Mouse (Mus musculus) kidney, embryonic 15.5 days (tissue): ENCODE measurements around the gene Mdga2. TPM values are rescaled to one million over a fixed set of nuclear protein-coding genes. Genes with fewer than 3 reads are reported as not detected.

Experiments used
- ATAC-seq: fragments of 200-750 bp; cut with Nextera tagmentation; replicated peaks from 2 replicates; pipeline ENCODE4 v1.8.0; 2017; ENCODE audit warnings: moderate TSS enrichment; ENCODE audit not compliant: low FRiP score
- H3K27ac ChIP-seq: fragments of 300-500 bp; sonication (generic); 2 replicates; pipeline ENCODE4 v1.5.1; 2015; ENCODE audit warnings: mild to moderate bottlenecking, inconsistent platforms
- H3K27me3 ChIP-seq: fragments of 300-500 bp; sonication (generic); 2 replicates; pipeline ENCODE4 v1.6.1; 2015; ENCODE audit warnings: inconsistent platforms
- H3K36me3 ChIP-seq: fragments of 300-500 bp; sonication (generic); 2 replicates; pipeline ENCODE4 v1.6.1; 2015; ENCODE audit warnings: inconsistent platforms
- H3K4me1 ChIP-seq: fragments of 300-500 bp; sonication (generic); 2 replicates; pipeline ENCODE4 v1.6.1; 2015; ENCODE audit warnings: inconsistent platforms
- H3K4me2 ChIP-seq: fragments of 300-500 bp; sonication (generic); 2 replicates; pipeline ENCODE4 v1.6.1; 2015; ENCODE audit warnings: moderate library complexity, mild to moderate bottlenecking, inconsistent platforms
- H3K4me3 ChIP-seq: fragments of 300-500 bp; sonication (generic); replicated peaks from 2 replicates; pipeline ENCODE4 v1.5.1; 2015; ENCODE audit warnings: mild to moderate bottlenecking, inconsistent platforms
- H3K9ac ChIP-seq: fragments of 300-500 bp; sonication (generic); 2 replicates; pipeline ENCODE4 v1.6.1; 2015; ENCODE audit warnings: mild to moderate bottlenecking, inconsistent platforms
- H3K9me3 ChIP-seq: fragments of 300-500 bp; sonication (generic); replicated peaks from 2 replicates; pipeline ENCODE4 v1.6.1; 2016; ENCODE audit warnings: inconsistent platforms
- WGBS: fragments of 180-500 bp; shearing (Covaris S2); methylation state at CpG from one replicate; pipeline ENCODE4 v1.1.7; 2015; ENCODE audit warnings: mixed read lengths; 5-methylcytosine and 5-hydroxymethylcytosine counted together
- polyA plus RNA-seq: library from polyadenylated mRNA; unstranded; fragments of >200 nt; fragmentation: Nextera tagmentation; extraction: Ambion mirVana; gene quantifications from 2 replicates; pipeline ENCODE4 v1.2.1, GENCODE M21; 2015

Mdga2 gene
- polyA plus RNA-seq, 1 experiment from 2014 or later = 2.8 TPM

DNA sequence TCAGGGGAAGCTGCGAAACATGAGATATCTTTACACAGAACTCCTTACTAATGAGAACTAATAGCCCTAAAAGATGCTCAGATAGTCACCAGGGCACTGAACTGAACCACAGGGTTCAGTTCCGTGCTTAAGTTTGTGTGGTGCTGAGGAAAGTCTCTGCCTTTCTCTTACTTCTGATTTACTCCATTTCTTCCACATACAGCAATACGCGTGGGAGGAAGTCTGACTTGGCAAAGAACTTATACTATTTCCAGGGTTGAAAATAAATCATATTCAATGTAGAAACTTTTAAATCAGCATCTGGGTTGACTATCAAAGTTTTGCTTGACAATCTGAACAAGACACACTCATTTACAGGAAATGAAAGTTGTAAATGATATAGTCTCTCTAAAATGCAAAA is 180.5 kb downstream of the Mdga2 start:
- Histone ChIP-seq H3K9ac (no peak overlapping the region), H3K4me1 (no peaks in the 10 kb centered on the region), H3K4me2 (no peak overlapping the region), H3K9me3 (no peaks in the 10 kb centered on the region), H3K4me3 (no peak overlapping the region), H3K27ac (no peak overlapping the region), H3K36me3 (no peaks in the 10 kb centered on the region), H3K27me3 (no peaks in the 10 kb centered on the region)
- 51% methylated on average over 4 of the region's 4 CpGs for WGBS
- no peak for ATAC-seq

DNA sequence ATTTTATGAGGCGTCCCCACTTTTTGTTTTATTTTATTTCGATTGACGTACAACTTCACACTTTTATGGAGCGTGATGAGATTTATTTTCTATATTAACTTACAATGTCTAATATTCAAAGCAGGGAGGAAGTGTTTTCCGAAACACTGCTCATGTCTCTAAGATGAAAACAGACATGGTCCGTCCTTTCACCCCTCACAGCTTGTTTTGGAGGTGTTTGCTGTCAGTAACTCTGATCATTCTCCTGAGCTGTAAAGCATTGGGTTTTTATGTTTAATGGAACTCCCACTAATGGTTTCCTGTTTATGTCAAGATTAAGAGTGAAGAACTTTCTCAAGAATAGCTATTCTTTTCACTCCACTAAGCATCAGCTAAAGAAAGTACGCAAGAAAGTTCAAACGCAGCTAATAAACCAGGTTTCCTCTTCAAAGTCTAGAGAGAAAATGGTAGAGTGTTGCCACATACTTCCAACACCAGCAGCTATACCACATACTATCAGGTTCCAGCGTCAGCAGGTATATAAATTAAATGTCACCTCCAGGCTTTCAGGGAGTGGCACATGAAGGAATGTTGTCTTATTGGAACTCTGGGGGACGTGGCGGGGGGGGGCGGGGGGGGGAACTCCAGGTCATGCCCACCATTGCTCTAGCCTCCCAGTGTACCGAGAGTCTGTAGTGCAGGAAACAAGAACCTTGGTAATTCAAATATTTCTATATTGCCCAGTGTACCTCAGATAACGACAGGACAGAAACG is 186.7 kb downstream of the Mdga2 start:
- no peaks in the 10 kb centered on the region for H3K9me3 ChIP-seq
- no peak overlapping the region for H3K4me2 ChIP-seq
- 41% methylated on average over 15 of the region's 15 CpGs for WGBS
- no peaks in the 10 kb centered on the region for H3K36me3 ChIP-seq
- no peaks in the 10 kb centered on the region for H3K27me3 ChIP-seq
- no peak overlapping the region for H3K9ac ChIP-seq
- no peak overlapping the region for H3K27ac ChIP-seq
- ATAC-seq = peak; percentile 82
- no peak overlapping the region for H3K4me3 ChIP-seq
- no peaks in the 10 kb centered on the region for H3K4me1 ChIP-seq

- H3K4me2 ChIP-seq = no peak overlapping the region
- H3K9me3 ChIP-seq = no peaks in the 10 kb centered on the region
- H3K27ac ChIP-seq = no peak overlapping the region
- H3K9ac ChIP-seq = no peak overlapping the region
- 95% methylated on average over 3 of the region's 3 CpGs for WGBS
- H3K4me1 ChIP-seq = no peaks in the 10 kb centered on the region
- H3K27me3 ChIP-seq = no peaks in the 10 kb centered on the region
- no peaks in the 10 kb centered on the region for H3K36me3 ChIP-seq
- ATAC-seq = no peak
- H3K4me3 ChIP-seq = no peak overlapping the region
These were observed 205.2 kb downstream of the Mdga2 start for GRCm38 (mm10) chr12:67017192-67017591.

DNA sequence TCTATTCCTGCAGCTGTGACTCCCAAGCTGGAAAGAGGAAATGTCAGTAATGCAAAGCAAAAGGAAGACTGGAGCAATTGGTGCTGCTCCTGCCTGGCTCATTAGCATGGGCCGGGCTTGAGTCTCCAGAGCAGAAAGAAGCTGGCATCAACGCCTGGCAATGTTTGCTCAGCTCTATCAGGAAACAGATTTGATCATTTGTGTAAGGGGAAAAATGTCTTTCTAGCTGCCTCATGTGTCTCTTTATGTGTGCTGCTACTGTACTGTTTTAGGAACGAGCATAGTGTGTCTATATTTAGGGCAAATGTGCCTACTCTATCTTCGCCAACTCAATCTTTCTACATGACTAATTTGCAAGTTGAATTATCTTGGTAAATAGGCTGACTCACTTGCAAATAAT is 211.0 kb downstream of the Mdga2 start:
- 70% methylated on average over 4 of the region's 4 CpGs for WGBS
- no peak overlapping the region for H3K9ac ChIP-seq

DNA sequence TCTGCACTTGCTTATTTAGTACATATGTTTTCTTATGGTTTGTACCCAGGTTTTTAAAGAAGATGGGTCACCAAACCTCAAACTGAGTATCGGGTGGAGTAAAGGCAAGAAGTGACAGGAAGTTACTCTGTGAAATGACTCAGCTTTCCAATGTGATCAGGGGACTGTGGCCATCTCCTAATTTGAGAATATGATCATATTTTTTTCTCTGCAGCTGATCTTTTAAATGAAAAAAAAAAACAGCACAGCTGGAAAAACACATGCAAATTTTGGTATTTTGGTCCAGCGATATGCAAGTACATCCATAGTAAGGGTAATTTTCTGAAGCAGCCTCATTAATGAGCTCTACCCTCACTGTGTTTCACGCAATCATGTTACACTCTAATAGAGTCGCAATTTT is 212.0 kb downstream of the Mdga2 start:
- Histone ChIP-seq H3K36me3 (no peaks in the 10 kb centered on the region), H3K9ac (no peak overlapping the region), H3K4me1 (no peaks in the 10 kb centered on the region), H3K9me3 (no peaks in the 10 kb centered on the region), H3K27me3 (no peaks in the 10 kb centered on the region), H3K4me3 (no peak overlapping the region), H3K4me2 (no peak overlapping the region), H3K27ac (no peak overlapping the region)
- WGBS = 91% methylated on average over 4 of the region's 4 CpGs
- ATAC-seq = no peak

More for the DNA sequence above, 211.0 kb downstream of the Mdga2 start:
- no peak for ATAC-seq
- H3K4me2 ChIP-seq = no peak overlapping the region
- no peak overlapping the region for H3K27ac ChIP-seq
- H3K4me3 ChIP-seq = no peak overlapping the region
- H3K36me3 ChIP-seq = no peaks in the 10 kb centered on the region
- H3K27me3 ChIP-seq = no peaks in the 10 kb centered on the region
- H3K4me1 ChIP-seq = no peaks in the 10 kb centered on the region
- no peaks in the 10 kb centered on the region for H3K9me3 ChIP-seq

DNA sequence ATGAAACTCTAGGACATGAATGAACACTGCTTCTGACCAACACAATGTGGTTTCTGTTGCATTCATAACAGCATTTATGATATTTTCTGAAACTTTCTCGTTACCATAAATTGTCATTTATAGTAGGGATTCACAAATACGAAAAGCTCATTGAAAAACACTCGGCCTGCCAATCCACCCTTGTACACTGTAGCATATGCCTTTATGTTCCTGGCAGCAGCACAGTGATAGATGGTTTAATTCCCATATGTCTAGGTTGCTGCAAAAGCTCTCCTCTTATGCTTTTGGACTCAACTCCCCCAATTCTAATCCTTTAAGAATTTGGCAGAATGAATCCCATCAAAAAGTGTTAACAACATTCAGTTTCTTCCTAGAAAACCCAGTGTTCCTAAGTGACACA is 213.2 kb downstream of the Mdga2 start:
- H3K4me1 ChIP-seq = no peaks in the 10 kb centered on the region
- no peaks in the 10 kb centered on the region for H3K36me3 ChIP-seq
- no peak overlapping the region for H3K27ac ChIP-seq
- H3K27me3 ChIP-seq = no peaks in the 10 kb centered on the region
- WGBS = 84% methylated on average over 3 of the region's 3 CpGs
- no peak for ATAC-seq
- no peaks in the 10 kb centered on the region for H3K9me3 ChIP-seq
- H3K4me2 ChIP-seq = no peak overlapping the region
- H3K9ac ChIP-seq = no peak overlapping the region
- no peak overlapping the region for H3K4me3 ChIP-seq

- Histone ChIP-seq H3K4me1 (no peaks in the 10 kb centered on the region), H3K27ac (no peak overlapping the region), H3K9me3 (no peaks in the 10 kb centered on the region), H3K36me3 (no peaks in the 10 kb centered on the region), H3K9ac (no peak overlapping the region), H3K4me2 (no peak overlapping the region), H3K4me3 (no peak overlapping the region), H3K27me3 (no peaks in the 10 kb centered on the region)
- no peak for ATAC-seq
- WGBS = 74% methylated on average over 3 of the region's 3 CpGs
These were observed 268.2 kb downstream of the Mdga2 start for GRCm38 (mm10) chr12:66954129-66954528.

- H3K4me1 ChIP-seq = no peaks in the 10 kb centered on the region
- no peak overlapping the region for H3K9ac ChIP-seq
- H3K36me3 ChIP-seq = no peaks in the 10 kb centered on the region
- no peaks in the 10 kb centered on the region for H3K9me3 ChIP-seq
- no peak for ATAC-seq
- no peak overlapping the region for H3K4me2 ChIP-seq
- H3K27me3 ChIP-seq = no peaks in the 10 kb centered on the region
- no peak overlapping the region for H3K27ac ChIP-seq
- WGBS = 91% methylated on average over 5 of the region's 5 CpGs
- no peak overlapping the region for H3K4me3 ChIP-seq
These were observed 306.6 kb downstream of the Mdga2 start for GRCm38 (mm10) chr12:66915741-66916140.

DNA sequence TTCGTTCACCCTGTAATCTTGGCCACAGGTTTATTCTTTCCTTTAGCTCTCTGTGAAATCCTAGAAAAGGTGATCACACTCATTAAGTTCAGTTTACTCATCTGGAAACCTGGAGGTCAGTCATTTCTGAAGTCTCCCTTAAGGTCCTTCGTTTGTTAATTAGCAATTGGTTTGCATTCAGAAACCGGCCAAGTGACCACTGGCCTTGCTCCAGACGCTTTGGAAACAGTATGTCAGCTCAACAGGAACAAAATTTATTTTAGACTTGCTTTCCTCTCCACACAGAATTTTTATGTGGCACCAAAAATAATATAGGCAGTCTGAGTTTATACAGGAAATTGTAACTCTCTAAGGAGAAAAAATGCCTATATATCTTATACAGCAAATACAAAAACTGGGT is 323.0 kb downstream of the Mdga2 start:
- Histone ChIP-seq H3K4me3 (no peak overlapping the region), H3K9ac (no peak overlapping the region), H3K27ac (no peak overlapping the region), H3K4me2 (no peak overlapping the region), H3K4me1 (no peaks in the 10 kb centered on the region), H3K9me3 (no peaks in the 10 kb centered on the region), H3K36me3 (no peaks in the 10 kb centered on the region), H3K27me3 (no peaks in the 10 kb centered on the region)
- ATAC-seq = no peak
- 35% methylated on average over 4 of the region's 4 CpGs for WGBS

DNA sequence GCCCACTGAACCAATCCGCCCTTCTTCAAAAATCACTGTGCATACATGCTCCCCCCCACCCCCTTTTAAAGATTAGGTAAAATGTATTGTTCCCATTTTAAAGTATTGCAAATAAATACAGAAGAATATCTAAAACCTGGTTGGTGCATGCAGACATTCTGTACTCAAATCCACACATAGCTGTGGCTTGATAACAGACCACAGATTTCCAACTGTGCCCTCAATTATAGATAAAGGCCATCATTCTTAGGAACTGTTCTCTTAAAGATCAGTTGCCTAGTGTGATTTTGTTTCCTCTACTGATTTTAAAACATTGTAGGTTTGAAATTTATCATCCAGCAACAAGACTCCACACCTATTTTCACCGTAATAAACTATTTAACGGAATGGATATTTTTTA is 325.6 kb downstream of the Mdga2 start:
- Histone ChIP-seq H3K9ac (no peak overlapping the region), H3K9me3 (no peaks in the 10 kb centered on the region), H3K27me3 (no peaks in the 10 kb centered on the region), H3K4me3 (no peak overlapping the region), H3K36me3 (no peaks in the 10 kb centered on the region), H3K27ac (no peak overlapping the region), H3K4me1 (no peaks in the 10 kb centered on the region), H3K4me2 (no peak overlapping the region)
- WGBS = 93% methylated on average over 3 of the region's 3 CpGs
- no peak for ATAC-seq

GRCm38 (mm10) chr12:66890296-66890695 is 332.1 kb downstream of the Mdga2 start:
- ATAC-seq = no peak
- Histone ChIP-seq H3K9ac (no peak overlapping the region), H3K27me3 (no peaks in the 10 kb centered on the region), H3K4me2 (no peak overlapping the region), H3K36me3 (no peaks in the 10 kb centered on the region), H3K4me1 (no peaks in the 10 kb centered on the region), H3K9me3 (no peaks in the 10 kb centered on the region), H3K4me3 (no peak overlapping the region), H3K27ac (no peak overlapping the region)
- WGBS = 80% methylated on average over 3 of the region's 3 CpGs

GRCm38 (mm10) chr12:66889276-66889675 is 333.1 kb downstream of the Mdga2 start:
- H3K4me3 ChIP-seq = no peak overlapping the region
- H3K4me2 ChIP-seq = no peak overlapping the region
- no peak overlapping the region for H3K27ac ChIP-seq
- H3K36me3 ChIP-seq = no peaks in the 10 kb centered on the region
- no peaks in the 10 kb centered on the region for H3K4me1 ChIP-seq
- no peak for ATAC-seq
- H3K27me3 ChIP-seq = no peaks in the 10 kb centered on the region
- WGBS = 78% methylated on average over 3 of the region's 3 CpGs
- no peak overlapping the region for H3K9ac ChIP-seq
- H3K9me3 ChIP-seq = no peaks in the 10 kb centered on the region

- no peak for ATAC-seq
- Histone ChIP-seq H3K27ac (no peak overlapping the region), H3K4me1 (no peaks in the 10 kb centered on the region), H3K9ac (no peak overlapping the region), H3K27me3 (no peaks in the 10 kb centered on the region), H3K4me3 (no peak overlapping the region), H3K36me3 (no peaks in the 10 kb centered on the region), H3K4me2 (no peak overlapping the region), H3K9me3 (no peaks in the 10 kb centered on the region)
- WGBS = 85% methylated on average over 1 of the region's 1 CpGs
These were observed 333.7 kb downstream of the Mdga2 start for GRCm38 (mm10) chr12:66888636-66889035.
